Mouse (Mus musculus): ENCODE results near the gene Nat8f2. TPM values are rescaled to one million over a fixed set of nuclear protein-coding genes. Genes with fewer than 3 reads are reported as not detected.
"Not testable (repeated sequence)": the region's sequence is repeated elsewhere in the genome, so short reads cannot be mapped to it uniquely, and the experiment has no call there.

Gene Nat8f2
- total RNA-seq (2021), result not detected

DNA sequence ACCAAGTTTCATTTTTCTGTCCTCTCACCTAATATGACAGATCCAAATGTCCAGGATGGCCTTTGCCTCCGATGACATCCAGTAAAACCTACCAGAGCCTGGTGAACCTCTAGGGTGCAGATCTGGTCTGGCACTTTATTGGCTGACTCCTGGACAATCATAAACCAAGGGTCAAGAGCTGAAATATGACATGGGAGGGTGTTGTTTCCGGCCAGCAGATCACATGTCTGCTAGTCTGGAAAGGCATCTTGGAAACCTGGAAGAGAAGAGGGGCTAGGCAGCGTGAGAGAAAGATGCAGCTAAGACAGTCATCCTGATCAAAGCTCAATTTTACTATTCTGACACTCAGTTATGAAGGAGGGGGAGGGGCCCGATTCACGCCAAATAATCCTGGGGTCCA is at the start of gene Nat8f2:
TSS of gene Nat8f2 (minus strand) at position 153 of the 400 bp plus-strand sequence.
- DNase-seq (ENCODE audit: low spot score); intact Hi-C loops (cut with DNase I): not testable (repeated sequence)

DNA sequence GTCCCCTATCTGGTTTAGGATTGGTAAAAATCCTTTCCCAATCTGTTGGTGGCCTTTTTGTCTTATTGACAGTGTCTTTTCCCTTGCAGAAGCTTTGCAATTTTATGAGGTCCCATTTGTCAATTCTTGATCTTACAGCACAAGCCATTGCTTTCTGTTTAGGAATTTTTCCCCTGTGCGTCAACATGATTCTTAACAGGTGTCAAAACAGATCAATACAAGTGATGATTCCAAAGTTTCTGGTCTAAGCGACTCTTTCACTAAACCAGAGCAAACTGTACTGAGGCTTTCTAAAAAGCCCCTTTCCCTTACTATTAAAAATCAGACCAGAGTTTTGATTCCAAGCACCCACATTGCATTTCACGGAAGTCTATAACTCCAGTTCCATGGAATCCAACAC is 49.4 kb upstream of the Nat8f2 start:
- not testable (repeated sequence) for DNase-seq (ENCODE audit: low spot score)
- intact Hi-C loops (cut with DNase I), result loop anchor here (5.0 to 10.0 kb wide), 2 partner anchors 44 to 464 kb away; partner anchors contain the start of genes Cct7, Dusp11 and Pradc1

DNA sequence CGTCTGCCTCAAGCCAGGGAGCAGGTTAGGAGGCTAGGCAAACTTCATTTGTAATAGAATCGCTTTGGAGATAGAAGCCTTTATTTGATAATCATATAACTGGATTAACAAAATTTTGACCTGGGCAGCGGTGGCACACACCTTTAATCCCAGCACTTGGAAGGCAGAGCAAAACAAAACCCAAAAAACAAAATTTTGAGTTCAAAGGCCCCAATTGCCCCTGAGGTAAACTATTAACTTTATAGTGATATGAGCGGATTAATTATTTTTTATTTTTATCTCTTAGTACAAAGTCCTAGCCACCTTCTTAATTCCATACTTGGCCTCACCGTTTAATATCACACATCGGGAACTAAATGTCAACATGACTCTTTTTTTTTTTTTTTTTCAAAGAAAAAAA is 47.6 kb upstream of the Nat8f2 start:
- intact Hi-C loops (cut with DNase I), result loop anchor here (5.0 to 10.0 kb wide), 2 partner anchors 46 to 462 kb away; partner anchors contain the start of genes Cct7, Dusp11 and Pradc1
- no peak for DNase-seq (ENCODE audit: low spot score)

DNA sequence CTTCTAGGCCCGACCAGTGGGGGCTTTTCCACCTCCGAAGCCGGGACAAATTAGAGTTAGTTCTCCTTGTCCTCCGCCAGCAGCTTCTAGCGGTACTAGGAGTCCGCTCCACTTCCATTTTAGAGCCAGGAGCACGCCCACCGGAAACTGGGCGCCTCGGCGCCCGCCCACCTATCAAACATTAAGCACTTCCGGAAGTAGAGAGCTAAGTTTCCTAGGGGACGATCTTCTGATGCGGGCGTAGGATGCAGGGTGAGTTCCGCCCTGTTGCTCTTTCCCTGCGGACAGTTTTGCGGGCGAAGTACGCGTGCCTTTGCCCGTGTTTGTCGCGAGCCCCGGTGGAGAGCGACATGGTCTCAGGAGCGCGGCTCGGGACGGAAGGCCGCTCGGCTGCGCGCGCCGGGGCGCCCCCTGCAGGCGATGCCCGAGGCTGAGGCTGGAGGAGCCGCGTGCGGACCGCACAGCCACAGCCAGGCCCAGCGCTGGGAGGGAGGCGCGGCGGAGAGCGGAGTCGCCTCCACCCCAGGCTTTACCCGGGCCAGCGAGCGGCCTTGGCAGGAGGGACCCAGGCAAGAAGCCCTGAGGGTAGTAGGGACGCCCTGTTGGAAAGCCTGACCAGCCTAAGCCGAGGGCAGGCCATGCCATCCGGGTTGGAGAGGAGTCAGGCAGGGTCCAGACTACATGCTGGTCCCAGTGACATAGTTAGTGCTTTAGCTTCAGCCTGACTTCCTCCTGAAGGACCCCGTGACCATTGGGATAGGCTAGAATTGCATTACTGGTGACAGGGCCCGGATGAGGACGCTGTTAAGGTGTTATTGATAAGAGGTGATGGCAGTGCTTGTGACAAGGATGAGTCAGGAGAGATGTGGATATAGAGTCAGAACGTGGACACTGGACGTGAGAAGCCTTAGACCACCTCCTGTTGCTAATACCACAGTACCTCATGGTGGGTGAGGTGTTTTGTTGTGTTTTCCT is 46.9 kb upstream of the Nat8f2 start, which contains the start of gene Nat8f1:
TSS of gene Nat8f1 (minus strand) at position 149 of the 975 bp plus-strand sequence.
- intact Hi-C loops (cut with DNase I), result loop anchor here (5.0 to 10.0 kb wide), 2 partner anchors 46 to 461 kb away; partner anchors contain the start of genes Cct7, Dusp11 and Pradc1
- peak; percentile 81 for DNase-seq (ENCODE audit: low spot score)

DNA sequence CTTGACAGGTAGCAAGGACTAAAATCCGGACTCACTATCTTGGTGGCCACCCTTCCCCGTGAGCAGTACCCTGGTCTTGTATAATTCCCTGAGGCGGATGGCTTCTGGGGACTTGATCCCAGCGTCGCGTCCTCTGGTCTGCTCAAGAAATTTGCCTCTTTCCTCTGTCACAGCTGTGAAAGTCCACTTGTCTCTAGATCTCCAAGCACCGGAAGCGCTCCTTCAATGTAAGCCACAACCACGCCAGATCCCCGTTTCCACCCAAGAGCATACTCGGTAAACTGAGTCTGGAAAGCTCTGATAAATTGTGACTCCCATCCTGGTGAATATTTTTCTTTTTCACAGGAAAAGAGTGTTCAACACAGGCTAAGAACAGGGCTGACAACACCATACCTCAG is 46.2 kb upstream of the Nat8f2 start:
- no peak for DNase-seq (ENCODE audit: low spot score)
- intact Hi-C loops (cut with DNase I), result loop anchor here (5.0 to 10.0 kb wide), 2 partner anchors 47 to 460 kb away; partner anchors contain the start of genes Cct7, Dusp11 and Pradc1

DNA sequence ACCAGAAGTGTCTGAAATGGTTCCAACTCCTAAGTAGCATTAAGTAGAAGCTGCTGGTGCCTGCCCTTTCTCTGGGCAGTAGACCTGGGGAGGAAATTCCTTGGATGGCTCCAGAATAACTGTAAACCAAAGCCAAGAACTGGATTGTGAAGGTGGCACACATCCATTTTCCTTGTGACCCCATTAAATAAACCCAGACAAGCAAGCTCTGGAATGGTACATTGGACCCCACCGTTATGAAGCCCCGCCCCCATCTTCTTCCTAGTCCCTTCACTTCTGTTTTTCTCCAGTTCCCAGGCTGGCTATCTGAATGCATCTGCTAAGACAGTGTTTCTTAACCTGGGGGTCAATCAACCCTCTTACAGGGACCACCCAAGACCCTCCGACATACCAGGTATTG is 42.6 kb upstream of the Nat8f2 start, which contains the start of gene Tprkb:
TSS of gene Tprkb (plus strand) at position 279 of the 400 bp plus-strand sequence.
- DNase-seq (ENCODE audit: low spot score), result no peak
- intact Hi-C loops (cut with DNase I), result loop anchor here (10.0 kb wide), 1 partner anchor 457 kb away; the partner anchor contains the start of genes Cct7 and Pradc1

DNA sequence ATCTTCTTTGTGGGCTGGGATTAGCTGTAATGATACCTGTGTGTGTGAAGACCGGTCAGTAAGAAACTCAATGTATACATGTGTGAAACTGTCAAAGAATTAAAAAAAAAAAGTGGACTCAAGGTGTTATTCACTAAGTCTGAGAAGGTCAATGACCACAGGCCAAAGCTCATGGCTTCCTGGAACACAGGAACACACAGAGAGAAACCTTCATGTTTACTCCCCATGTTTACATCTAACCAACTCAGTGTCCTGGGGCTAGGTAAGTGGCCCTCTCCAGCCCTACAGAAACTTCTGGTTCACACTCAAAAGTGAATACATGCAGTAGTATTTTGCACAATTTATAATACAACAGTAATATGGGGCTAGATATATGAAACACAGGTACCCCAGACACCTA is 40.7 kb upstream of the Nat8f2 start:
- no peak for DNase-seq (ENCODE audit: low spot score)
- intact Hi-C loops (cut with DNase I), result loop anchor here (10.0 kb wide), 3 partner anchors 255 to 455 kb away; partner anchors contain the start of genes Alms1, Cct7 and Pradc1

DNA sequence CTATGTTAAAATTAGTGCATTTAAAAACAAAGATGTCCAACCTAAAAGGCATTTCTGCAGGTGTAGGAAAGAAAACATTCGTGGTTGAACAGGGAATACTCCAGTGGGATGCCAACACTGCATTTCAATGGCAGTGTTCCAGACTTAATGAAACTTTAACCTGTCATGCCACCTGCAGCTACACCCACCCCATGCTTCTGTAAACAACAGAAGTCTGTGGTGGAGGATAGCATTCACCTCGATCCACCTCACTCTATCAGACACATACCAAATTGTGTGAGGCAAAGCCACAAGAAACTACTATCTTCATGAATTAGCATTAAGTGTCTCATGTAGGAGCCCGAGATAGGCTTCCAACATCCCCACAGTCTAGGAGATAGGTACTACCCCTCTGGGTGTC is 39.4 kb upstream of the Nat8f2 start:
- no peak for DNase-seq (ENCODE audit: low spot score)
- intact Hi-C loops (cut with DNase I), result loop anchor here (10.0 kb wide), 2 partner anchors 254 to 324 kb away; partner anchors contain the start of gene Alms1

DNA sequence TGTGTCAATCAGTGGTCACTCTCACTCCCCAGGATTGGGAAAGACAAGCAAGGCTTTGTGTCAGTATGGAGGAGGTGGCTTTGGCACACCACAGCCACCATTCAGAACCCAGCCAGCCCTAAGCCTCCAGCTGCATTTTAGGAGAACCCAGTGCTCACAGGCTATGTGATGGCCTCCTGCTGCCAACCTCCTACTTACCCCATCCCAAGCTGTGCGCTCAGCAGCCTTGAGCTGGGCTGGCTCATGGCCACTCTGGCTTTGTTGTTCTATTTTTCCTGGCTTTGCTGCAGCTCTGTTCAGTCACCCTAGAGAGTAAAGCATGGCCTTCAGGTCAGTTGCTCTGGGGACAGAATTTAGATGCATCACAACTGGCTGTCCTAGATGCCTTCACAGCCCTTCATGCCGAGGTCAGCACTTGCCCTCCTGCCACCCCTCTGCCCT is 38.0 kb upstream of the Nat8f2 start:
- DNase-seq (ENCODE audit: low spot score), result peak; percentile 31
- intact Hi-C loops (cut with DNase I), result loop anchor here (10.0 kb wide), 2 partner anchors 252 to 322 kb away; partner anchors contain the start of gene Alms1

DNA sequence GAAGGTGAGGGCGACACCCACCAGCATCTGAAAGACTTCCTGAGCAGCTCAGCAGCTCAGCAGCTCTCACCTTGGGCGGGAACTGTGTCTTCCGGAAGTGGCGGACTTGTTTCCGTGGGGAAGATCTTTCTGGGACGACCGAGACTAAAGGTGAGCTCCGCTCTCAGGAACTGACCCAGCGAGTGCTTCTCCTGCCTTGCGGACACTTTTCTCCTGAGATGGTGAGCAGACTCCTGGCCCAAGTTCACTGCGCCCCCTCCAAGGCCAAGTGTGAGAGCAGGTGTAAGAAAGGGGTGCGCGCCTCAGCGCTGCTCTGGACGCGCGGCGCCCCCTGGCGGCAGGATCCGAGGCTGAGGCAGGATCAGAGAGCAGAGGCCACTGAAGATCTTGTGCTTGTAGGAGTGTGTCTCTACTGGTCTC is 35.7 kb upstream of the Nat8f2 start, which contains the start of gene Nat8f4:
TSS of gene Nat8f4 (minus strand) at position 243 of the 420 bp plus-strand sequence.
- DNase-seq (ENCODE audit: low spot score), result peak; percentile 48
- intact Hi-C loops (cut with DNase I), result loop anchor here (10.0 kb wide), 2 partner anchors 250 to 320 kb away; partner anchors contain the start of gene Alms1

DNA sequence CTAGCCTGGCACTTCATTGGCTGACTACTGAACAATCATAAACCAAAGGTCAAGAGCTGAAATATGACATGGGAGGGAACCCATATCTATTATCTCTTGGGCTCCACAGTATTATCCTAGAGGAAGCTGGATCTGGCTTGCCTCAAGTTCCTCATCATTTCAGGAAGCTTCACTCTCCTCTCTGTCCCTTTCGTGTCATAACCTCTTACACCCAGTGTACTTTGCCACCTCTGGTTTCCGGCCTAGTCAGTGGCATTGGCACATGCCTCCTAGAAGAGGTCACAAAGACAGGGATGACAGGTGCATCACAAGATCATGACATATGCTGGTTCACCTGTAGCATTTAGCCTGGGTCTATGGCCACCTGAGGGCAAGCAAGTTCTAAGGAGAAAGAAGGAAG is 33.3 kb upstream of the Nat8f2 start:
- intact Hi-C loops (cut with DNase I), result loop anchor here (10.0 kb wide), 2 partner anchors 248 to 318 kb away; partner anchors contain the start of gene Alms1
- DNase-seq (ENCODE audit: low spot score), result no peak

DNA sequence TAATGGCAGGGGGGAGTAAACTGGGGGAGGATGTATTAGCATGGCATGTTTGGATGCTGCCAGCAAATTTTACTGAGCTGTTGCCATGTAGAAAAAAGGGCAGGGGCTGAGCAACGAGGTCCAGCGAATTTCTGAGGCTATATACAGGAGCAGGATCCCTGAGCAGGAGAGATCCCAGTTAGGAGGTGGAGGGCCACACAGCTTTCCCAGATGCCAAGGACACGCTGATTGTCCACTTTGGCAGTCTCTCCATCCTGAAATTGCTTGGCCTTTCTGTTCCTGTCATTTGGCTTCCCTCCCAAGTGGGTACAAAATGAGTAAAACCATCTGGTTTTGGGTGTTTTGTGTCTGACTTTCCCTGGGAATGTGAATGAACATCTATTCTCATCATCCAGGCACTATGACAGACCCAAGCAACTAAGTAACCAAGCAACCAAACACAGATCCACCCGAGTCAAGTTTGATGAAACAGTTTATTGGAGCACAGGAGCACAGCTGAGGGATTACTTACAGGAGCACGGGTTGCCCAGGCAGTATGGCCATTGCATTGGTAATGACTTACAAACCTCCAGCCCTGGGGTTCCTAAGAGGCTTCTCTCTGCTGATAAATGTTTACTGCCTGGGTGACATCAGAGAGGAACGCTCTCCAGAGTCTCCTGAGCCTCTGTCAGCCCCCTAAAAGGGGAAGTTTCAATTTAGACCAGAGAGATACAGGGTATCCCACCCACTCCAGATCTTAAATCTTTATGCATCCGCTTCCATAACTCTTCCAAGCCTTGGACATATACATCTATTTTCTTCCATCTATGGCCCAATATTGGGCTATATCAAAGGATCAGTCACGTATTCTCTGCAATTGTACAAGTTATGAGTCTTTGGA is 29.9 kb upstream of the Nat8f2 start:
- DNase-seq (ENCODE audit: low spot score); intact Hi-C loops (cut with DNase I): not testable (repeated sequence)

DNA sequence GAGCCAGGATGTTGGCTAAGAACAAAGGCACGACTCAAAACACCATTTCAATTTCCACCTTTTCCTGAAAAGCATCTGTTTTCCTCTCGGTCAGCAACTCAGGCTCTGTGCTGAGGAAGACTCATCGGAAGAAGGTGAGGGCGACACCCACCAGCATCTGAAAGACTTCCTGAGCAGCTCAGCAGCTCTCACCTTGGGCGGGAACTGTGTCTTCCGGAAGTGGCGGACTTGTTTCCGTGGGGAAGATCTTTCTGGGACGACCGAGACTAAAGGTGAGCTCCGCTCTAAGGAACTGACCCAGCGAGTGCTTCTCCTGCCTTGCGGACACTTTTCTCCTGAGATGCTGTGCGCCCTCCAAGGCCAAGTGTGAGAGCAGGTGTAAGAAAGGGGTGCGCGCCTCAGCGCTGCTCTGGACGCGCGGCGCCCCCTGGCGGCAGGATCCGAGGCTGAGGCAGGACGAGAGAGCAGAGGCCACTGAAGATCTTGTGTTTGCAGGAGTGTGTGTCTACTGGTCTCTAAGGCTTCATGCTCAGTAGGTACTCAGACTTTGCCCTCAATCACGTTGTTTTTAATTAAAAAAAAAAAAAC is 26.2 kb upstream of the Nat8f2 start:
- not testable (repeated sequence) for DNase-seq (ENCODE audit: low spot score)
- intact Hi-C loops (cut with DNase I), result loop anchor here (2.0 kb wide), 1 partner anchor 56 kb away; no protein-coding TSS in a partner anchor

DNA sequence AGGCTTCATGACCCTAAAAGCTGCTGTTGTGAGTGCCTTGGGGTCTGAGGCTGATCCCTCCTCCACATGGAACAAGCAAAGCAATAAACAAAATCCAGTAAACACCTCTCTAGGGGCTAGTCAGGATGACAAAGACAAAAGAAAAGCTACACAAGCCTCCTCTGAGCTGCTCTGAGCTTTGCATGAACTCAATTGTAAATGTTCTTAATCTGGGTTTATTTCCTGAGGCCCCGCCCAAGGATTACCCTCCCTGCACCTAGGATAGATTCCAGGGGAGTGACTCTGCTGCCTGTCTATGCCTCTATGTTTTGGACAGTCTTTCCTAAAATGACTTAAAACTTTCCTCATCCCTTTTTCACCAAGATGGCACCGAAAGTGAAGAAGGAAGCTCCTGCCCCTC is 20.0 kb upstream of the Nat8f2 start:
- DNase-seq (ENCODE audit: low spot score), result no peak
- intact Hi-C loops (cut with DNase I), result no loop called here

DNA sequence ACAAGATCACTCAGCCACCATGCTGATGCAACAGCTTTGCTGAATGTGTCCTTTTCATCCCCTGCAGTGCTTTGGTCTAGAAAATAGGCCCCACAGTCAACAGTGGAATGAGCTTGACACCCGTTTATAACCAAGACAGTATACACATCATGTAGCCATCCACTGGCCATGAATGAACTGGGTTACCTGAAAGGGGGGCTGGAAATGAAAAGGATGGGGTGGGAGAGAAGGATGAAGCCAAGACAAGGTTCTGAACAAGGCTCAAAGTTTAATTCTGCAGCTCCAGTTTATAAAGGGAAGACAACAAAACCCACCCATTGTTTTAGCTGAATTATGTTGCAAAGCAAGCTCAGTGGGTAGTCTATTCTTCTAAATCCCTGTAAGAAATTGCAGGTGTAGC is 15.4 kb upstream of the Nat8f2 start:
- no peak for DNase-seq (ENCODE audit: low spot score)
- intact Hi-C loops (cut with DNase I), result no loop called here

DNA sequence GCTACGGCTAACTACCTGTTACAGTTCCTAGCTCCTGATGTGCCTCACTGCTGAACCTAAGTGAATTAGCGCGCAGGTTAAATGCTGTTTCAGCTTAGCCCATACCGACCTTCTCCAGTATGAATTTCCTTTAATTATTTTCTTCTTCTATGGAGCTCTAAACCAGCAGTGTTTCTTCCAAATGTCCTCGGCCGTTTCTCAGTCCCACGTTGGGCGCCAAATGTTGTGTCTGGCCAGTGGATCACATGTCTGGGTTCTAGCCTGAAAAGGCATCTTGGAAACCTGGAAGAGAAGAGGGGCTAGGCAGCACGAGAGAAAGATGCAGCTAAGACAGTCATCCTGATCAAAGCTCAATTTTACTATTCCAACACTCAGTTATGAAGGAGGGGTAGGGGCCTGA is 14.3 kb upstream of the Nat8f2 start:
- intact Hi-C loops (cut with DNase I), result not testable (repeated sequence)

DNA sequence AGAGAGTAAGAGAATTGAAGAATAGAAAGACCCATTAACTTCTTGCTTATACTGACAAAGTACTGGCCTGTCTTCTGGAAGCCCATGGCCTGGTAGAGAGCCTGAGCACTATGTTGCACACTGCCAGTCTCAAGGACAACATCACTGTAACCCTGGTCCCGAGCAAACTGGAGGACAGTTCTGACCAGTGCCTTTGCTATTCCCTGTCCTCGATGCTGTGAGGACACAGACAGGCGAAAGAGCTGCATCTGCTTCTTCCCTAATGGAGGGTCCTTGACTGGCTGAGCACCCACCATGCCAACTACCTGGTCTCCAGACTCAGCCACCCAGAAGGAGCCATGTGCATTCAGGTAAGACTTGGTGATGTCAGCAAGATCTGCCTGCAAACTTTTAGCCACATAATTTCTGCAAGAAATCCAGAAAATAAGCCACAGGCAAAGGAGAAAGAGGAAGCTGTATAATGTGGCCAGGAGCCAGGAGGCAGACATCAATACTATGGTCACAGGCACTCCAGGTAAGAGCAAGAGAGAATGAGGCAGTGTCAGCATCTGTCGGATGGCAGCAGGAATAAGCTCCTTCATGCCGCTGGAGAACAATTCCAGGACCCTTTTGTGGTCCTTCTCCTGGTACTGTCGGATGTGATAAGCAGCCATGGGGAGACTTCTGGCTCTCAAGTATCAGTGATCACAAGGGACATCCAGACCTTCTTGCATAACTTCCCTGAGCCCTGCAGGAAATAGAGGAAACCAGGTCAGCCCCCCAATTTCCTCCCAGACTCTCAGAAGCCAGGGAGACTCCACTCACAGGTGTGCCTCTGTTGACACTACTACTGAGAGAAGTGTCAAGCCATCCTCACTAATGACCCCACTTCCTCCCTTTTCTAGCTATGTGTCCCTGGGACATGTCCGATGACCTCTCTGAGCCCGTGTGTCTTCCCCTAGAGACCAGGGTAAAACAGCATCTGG is 950 bp downstream of the Nat8f2 start:
- intact Hi-C loops (cut with DNase I), result no loop called here
- DNase-seq (ENCODE audit: low spot score), result no peak

More for the DNA sequence above, 14.3 kb upstream of the Nat8f2 start:
- not testable (repeated sequence) for DNase-seq (ENCODE audit: low spot score)

DNA sequence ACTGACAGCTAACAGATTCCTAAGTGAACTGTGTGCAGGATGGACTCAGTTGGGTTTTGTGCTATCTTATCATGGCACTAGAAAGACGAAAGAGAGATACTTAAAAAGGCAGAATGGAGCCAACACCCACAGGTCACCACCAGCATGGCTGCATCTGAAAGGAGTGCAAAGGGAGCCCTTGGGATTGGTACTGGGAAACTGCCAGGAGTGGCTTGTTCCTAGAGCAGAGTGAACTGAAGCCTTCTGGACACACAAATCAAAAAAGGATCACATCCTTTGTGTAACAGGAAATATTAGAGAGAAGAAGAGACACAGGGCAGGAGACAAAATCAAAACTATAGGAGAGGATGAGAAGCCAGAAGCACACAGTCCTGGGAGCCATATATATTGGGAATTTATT is 2.0 kb downstream of the Nat8f2 start:
- DNase-seq (ENCODE audit: low spot score); intact Hi-C loops (cut with DNase I): not testable (repeated sequence)

Measured in heart, postnatal 25 days (tissue).